Mouse (Mus musculus): ENCODE data around the gene Sat1. TPM values are rescaled to one million over a fixed set of nuclear protein-coding genes. Genes with fewer than 3 reads are reported as not detected.

Sat1 gene
- total RNA-seq, 2 experiments from 2014 or later, result 59.8 to 60.3 TPM

DNA sequence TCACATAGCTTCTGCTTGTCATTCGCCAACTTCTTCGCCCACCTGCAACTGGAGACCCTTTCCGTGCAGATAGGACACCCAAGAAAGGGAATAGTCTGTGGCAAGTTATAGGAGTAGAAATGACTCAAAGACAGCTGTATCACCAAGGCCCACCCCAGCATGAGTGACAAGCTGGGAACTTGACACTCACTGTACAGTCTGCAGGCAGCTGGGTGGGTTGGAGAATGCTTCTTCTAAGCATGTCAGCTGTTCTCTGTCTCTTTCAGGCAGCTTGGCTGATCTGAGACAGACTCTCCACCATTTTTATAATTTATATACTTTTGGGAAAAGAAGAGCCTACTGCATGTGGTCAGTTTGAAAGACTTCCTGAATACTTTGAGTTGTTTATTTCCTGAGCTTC lies 48.6 kb downstream of the Sat1 start:
- no peak for DNase-seq (ENCODE audit: low spot score in 2 of 2)

DNA sequence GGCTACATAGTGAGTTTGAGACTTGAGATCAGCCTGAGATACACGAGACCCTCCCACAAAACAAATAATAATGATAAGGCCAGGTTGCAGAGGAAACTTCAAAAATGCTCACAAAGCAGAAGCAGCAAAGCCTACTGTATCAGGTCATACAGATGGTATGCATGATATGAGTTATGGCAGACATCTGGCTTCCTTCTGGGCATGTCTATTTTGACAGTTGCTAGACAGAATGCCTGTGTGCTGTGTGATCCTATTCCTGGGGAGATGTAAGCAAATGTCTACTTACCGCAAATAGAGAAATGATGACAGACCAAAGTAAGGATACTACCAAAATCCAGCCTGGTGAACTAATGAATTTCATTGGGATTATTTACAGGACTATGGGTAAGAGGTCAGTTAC lies 49.9 kb downstream of the Sat1 start:
- no peak for DNase-seq (ENCODE audit: low spot score in 2 of 2)

DNA sequence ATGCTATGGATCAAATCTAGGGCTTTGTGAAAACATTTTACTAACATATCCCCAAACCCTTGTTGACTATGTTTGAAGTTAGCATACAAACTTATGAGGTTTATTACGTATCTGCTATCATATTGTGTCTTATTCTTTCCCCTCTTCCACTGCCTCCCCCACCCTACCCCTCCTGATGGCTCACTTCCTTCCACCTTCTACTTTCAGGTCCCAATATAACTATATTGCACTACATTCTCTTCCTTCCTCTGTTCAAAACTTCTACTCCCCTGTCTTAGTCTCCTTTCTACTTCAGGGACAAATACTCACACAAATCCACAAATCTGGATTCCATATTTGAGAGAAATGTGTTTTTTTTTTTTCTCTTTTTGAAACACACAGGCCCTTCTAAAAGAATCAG lies 52.7 kb downstream of the Sat1 start:
- DNase-seq (ENCODE audit: low spot score in 2 of 2), result no peak

Other genes starting within 250 kb of the Sat1 start
- gene Magea8, start 220.6 kb downstream of the Sat1 start, total RNA-seq (2021), result not detected
- gene Magea5, start 153.3 kb downstream of the Sat1 start, total RNA-seq (2021), result not detected
- not detected for gene Magea1, start 126.7 kb downstream of the Sat1 start, total RNA-seq (2021)
- not detected for gene Magea2, start 122.8 kb downstream of the Sat1 start, total RNA-seq (2021)
- gene Cldn34b2, start 88.0 kb downstream of the Sat1 start, total RNA-seq (2021), result not detected
- gene Acot9, start 46.0 kb upstream of the Sat1 start, total RNA-seq (2021), result 10 to 100 TPM; 27.7 to 33.1 TPM
- gene Prdx4, start 124.3 kb upstream of the Sat1 start, total RNA-seq (2021), result 10 to 100 TPM; 23.2 to 23.7 TPM